Mouse (Mus musculus): Measurements from ENCODE around the gene Rfx2.

The Rfx2 gene

GRCm38 (mm10) chr17:56830411-56831110 is at the start of gene Rfx2:
Rfx2 (minus strand) TSS chr17:56831013.
- peak; percentile 65 for DNase-seq

GRCm38 (mm10) chr17:56877426-56877825 is 46.6 kb upstream of the Rfx2 start:
- DNase-seq = no peak

GRCm38 (mm10) chr17:56876981-56877380 is 46.2 kb upstream of the Rfx2 start:
- DNase-seq = no peak

- DNase-seq = no peak
These were observed 45.7 kb upstream of the Rfx2 start for GRCm38 (mm10) chr17:56876465-56876864.

- DNase-seq = no peak
These were observed 44.3 kb upstream of the Rfx2 start, which contains the start of gene 1700061G19Rik for GRCm38 (mm10) chr17:56874936-56875651. 1700061G19Rik (plus strand) TSS chr17:56875477.

- no peak for DNase-seq
These were observed 43.4 kb upstream of the Rfx2 start, which contains the start of gene Acsbg2 for GRCm38 (mm10) chr17:56874237-56874636. Acsbg2 (minus strand) TSS chr17:56874447.

GRCm38 (mm10) chr17:56872512-56872911 is 41.7 kb upstream of the Rfx2 start:
- no peak for DNase-seq

GRCm38 (mm10) chr17:56871767-56872166 is 41.0 kb upstream of the Rfx2 start:
- DNase-seq = no peak

- no peak for DNase-seq
These were observed 39.6 kb upstream of the Rfx2 start for GRCm38 (mm10) chr17:56870287-56870953.

- no peak for DNase-seq
These were observed 38.7 kb upstream of the Rfx2 start for GRCm38 (mm10) chr17:56869481-56869977.

GRCm38 (mm10) chr17:56866071-56866470 is 35.3 kb upstream of the Rfx2 start:
- DNase-seq = no peak

- DNase-seq = no peak
These were observed 30.4 kb upstream of the Rfx2 start for GRCm38 (mm10) chr17:56861197-56861596.

- no peak for DNase-seq
These were observed 28.1 kb upstream of the Rfx2 start for GRCm38 (mm10) chr17:56858922-56859321.

GRCm38 (mm10) chr17:56858216-56858615 is 27.4 kb upstream of the Rfx2 start:
- DNase-seq = peak; percentile 23

GRCm38 (mm10) chr17:56855421-56855820 is 24.6 kb upstream of the Rfx2 start:
- DNase-seq = no peak

GRCm38 (mm10) chr17:56851167-56851566 is 20.4 kb upstream of the Rfx2 start:
- DNase-seq = no peak

- no peak for DNase-seq
These were observed 18.9 kb upstream of the Rfx2 start for GRCm38 (mm10) chr17:56849710-56850109.

GRCm38 (mm10) chr17:56848785-56849184 is 18.0 kb upstream of the Rfx2 start:
- DNase-seq = no peak

- no peak for DNase-seq
These were observed 12.9 kb upstream of the Rfx2 start for GRCm38 (mm10) chr17:56843678-56844077.

GRCm38 (mm10) chr17:56842173-56842572 is 11.4 kb upstream of the Rfx2 start:
- no peak for DNase-seq

GRCm38 (mm10) chr17:56840524-56840923 is 9.7 kb upstream of the Rfx2 start:
- no peak for DNase-seq

GRCm38 (mm10) chr17:56836336-56836735 is 5.5 kb upstream of the Rfx2 start:
- no peak for DNase-seq

- DNase-seq = no peak
These were observed 2.6 kb upstream of the Rfx2 start for GRCm38 (mm10) chr17:56833381-56833780.

GRCm38 (mm10) chr17:56832918-56833317 is 2.1 kb upstream of the Rfx2 start:
- DNase-seq = no peak

All from cerebellum, adult 9-11 months (tissue).